Mouse (Mus musculus) midbrain, embryonic 10.5 days (tissue): ENCODE measurements around the gene Fam83f. TPM values are rescaled to one million over a fixed set of nuclear protein-coding genes. Genes with fewer than 3 reads are reported as not detected.

ENCODE experiments used
- DNase-seq: peaks from one replicate; pipeline ENCODE4 v3.0.0-alpha.2; 2017; ENCODE audit warnings: low spot score
- H3K27ac ChIP-seq: fragments of 300-500 bp; sonication (generic); replicated peaks from 2 replicates; pipeline ENCODE4 v1.5.1; 2016; ENCODE audit warnings: mild to moderate bottlenecking
- H3K27me3 ChIP-seq: fragments of 300-500 bp; sonication (generic); 2 replicates; pipeline ENCODE4 v1.6.1; 2016; ENCODE audit warnings: low read depth, mild to moderate bottlenecking; ENCODE audit not compliant: poor library complexity, severe bottlenecking
- H3K36me3 ChIP-seq: fragments of 300-500 bp; sonication (generic); 2 replicates; pipeline ENCODE4 v1.6.1; 2016; ENCODE audit warnings: mild to moderate bottlenecking, moderate library complexity
- H3K4me1 ChIP-seq: fragments of 300-500 bp; sonication (generic); 2 replicates; pipeline ENCODE4 v1.6.1; 2016
- H3K4me3 ChIP-seq: fragments of 300-500 bp; sonication (generic); 2 replicates; pipeline ENCODE4 v1.5.1; 2016; ENCODE audit warnings: mild to moderate bottlenecking, moderate library complexity
- H3K9me3 ChIP-seq: fragments of 300-500 bp; sonication (generic); replicated peaks from 2 replicates; pipeline ENCODE4 v1.6.1; 2016; ENCODE audit warnings: mild to moderate bottlenecking
- WGBS: fragments of 180-500 bp; shearing (Covaris S2); methylation state at CpG from one replicate; pipeline ENCODE4 v1.1.7; 2016; 5-methylcytosine and 5-hydroxymethylcytosine counted together
- polyA plus RNA-seq: library from polyadenylated mRNA; unstranded; fragments of >200 nt; fragmentation: Nextera tagmentation; extraction: Ambion mirVana; gene quantifications from 2 replicates; pipeline ENCODE4 v1.2.1, GENCODE M21; 2016

The Fam83f gene
- polyA plus RNA-seq = 0.26 and 0.64 TPM in 2 replicates

GRCm38 (mm10) chr15:80671295-80672252 lies at the start of gene Fam83f:
TSS of gene Fam83f (plus strand) at chr15:80671847.
- H3K9me3 ChIP-seq = peaks cover 7% of the 10 kb centered on the region; the same call in 1 of the 2 replicates
- H3K36me3 ChIP-seq = no peaks in the 10 kb centered on the region
- peak within 1 kb of the TSS; percentile 57 for H3K4me3 ChIP-seq
- peak within 1 kb of the TSS; percentile 69 for H3K27ac ChIP-seq
- peaks cover 68% of the 10 kb centered on the region for H3K27me3 ChIP-seq
- peaks cover 14% of the 10 kb centered on the region for H3K4me1 ChIP-seq
- DNase-seq = peak; percentile 49
- WGBS = 5% methylated on average over 85 of the region's 85 CpGs

GRCm38 (mm10) chr15:80623171-80623837 lies 48.3 kb upstream of the Fam83f start:
- no peaks in the 10 kb centered on the region for H3K36me3 ChIP-seq
- no peaks in the 10 kb centered on the region for H3K27me3 ChIP-seq
- WGBS = 78% methylated on average over 8 of the region's 8 CpGs
- no peak for DNase-seq
- H3K27ac ChIP-seq = peak overlapping the region; percentile 59; the same call in 1 of the 2 replicates
- no peaks in the 10 kb centered on the region for H3K9me3 ChIP-seq
- peaks cover 6% of the 10 kb centered on the region; the same call in 1 of the 2 replicates for H3K4me1 ChIP-seq
- H3K4me3 ChIP-seq = 0 out of 2 replicates have a peak overlapping the region, but pooled peaks have one; percentile 16

- 66% methylated on average over 6 of the region's 6 CpGs for WGBS
Measured at GRCm38 (mm10) chr15:80626472-80626871, 45.2 kb upstream of the Fam83f start.

GRCm38 (mm10) chr15:80630147-80630546 lies 41.5 kb upstream of the Fam83f start:
- no peak for DNase-seq
- 85% methylated on average over 7 of the region's 7 CpGs for WGBS
- Histone ChIP-seq H3K4me1 (peaks cover 8% of the 10 kb centered on the region), H3K4me3 (no peak overlapping the region), H3K27ac (no peak overlapping the region), H3K9me3 (no peaks in the 10 kb centered on the region), H3K36me3 (no peaks in the 10 kb centered on the region), H3K27me3 (no peaks in the 10 kb centered on the region)

More at GRCm38 (mm10) chr15:80626472-80626871, 45.2 kb upstream of the Fam83f start:
- no peak for DNase-seq
- Histone ChIP-seq H3K36me3 (no peaks in the 10 kb centered on the region), H3K4me1 (peaks cover 11% of the 10 kb centered on the region), H3K27ac (no peak overlapping the region), H3K4me3 (no peak overlapping the region), H3K27me3 (no peaks in the 10 kb centered on the region), H3K9me3 (no peaks in the 10 kb centered on the region)

GRCm38 (mm10) chr15:80630711-80631110 lies 40.9 kb upstream of the Fam83f start:
- 69% methylated on average over 14 of the region's 14 CpGs for WGBS
- DNase-seq = no peak
- Histone ChIP-seq H3K27ac (0 out of 2 replicates have a peak overlapping the region, but pooled peaks have one; percentile 46), H3K27me3 (no peaks in the 10 kb centered on the region), H3K4me1 (peaks cover 8% of the 10 kb centered on the region), H3K4me3 (no peak overlapping the region), H3K9me3 (no peaks in the 10 kb centered on the region), H3K36me3 (no peaks in the 10 kb centered on the region)

GRCm38 (mm10) chr15:80631311-80631710 lies 40.3 kb upstream of the Fam83f start:
- Histone ChIP-seq H3K4me3 (no peak overlapping the region), H3K27ac (no peak overlapping the region), H3K27me3 (no peaks in the 10 kb centered on the region), H3K9me3 (no peaks in the 10 kb centered on the region), H3K36me3 (no peaks in the 10 kb centered on the region), H3K4me1 (peaks cover 8% of the 10 kb centered on the region)
- DNase-seq = no peak
- 94% methylated on average over 2 of the region's 2 CpGs for WGBS

GRCm38 (mm10) chr15:80632280-80632893 lies 39.3 kb upstream of the Fam83f start:
- 87% methylated on average over 13 of the region's 13 CpGs for WGBS
- H3K36me3 ChIP-seq = no peaks in the 10 kb centered on the region
- H3K9me3 ChIP-seq = no peaks in the 10 kb centered on the region
- no peak overlapping the region for H3K27ac ChIP-seq
- H3K4me3 ChIP-seq = no peak overlapping the region
- no peak for DNase-seq
- H3K27me3 ChIP-seq = no peaks in the 10 kb centered on the region
- H3K4me1 ChIP-seq = peaks cover 8% of the 10 kb centered on the region

GRCm38 (mm10) chr15:80634391-80635193 lies 37.1 kb upstream of the Fam83f start:
- no peaks in the 10 kb centered on the region for H3K9me3 ChIP-seq
- peaks cover 13% of the 10 kb centered on the region for H3K4me1 ChIP-seq
- DNase-seq = no peak
- H3K27ac ChIP-seq = no peak overlapping the region
- H3K4me3 ChIP-seq = no peak overlapping the region
- H3K27me3 ChIP-seq = no peaks in the 10 kb centered on the region
- H3K36me3 ChIP-seq = no peaks in the 10 kb centered on the region
- WGBS = 63% methylated on average over 11 of the region's 11 CpGs

GRCm38 (mm10) chr15:80636757-80637372 lies 34.8 kb upstream of the Fam83f start:
- Histone ChIP-seq H3K27ac (no peak overlapping the region), H3K4me3 (no peak overlapping the region), H3K4me1 (peaks cover 5% of the 10 kb centered on the region), H3K9me3 (no peaks in the 10 kb centered on the region), H3K36me3 (no peaks in the 10 kb centered on the region), H3K27me3 (no peaks in the 10 kb centered on the region)
- 75% methylated on average over 13 of the region's 13 CpGs for WGBS
- DNase-seq = no peak

GRCm38 (mm10) chr15:80639071-80639702 lies 32.5 kb upstream of the Fam83f start:
- peaks cover 11% of the 10 kb centered on the region for H3K4me1 ChIP-seq
- H3K27ac ChIP-seq = no peak overlapping the region; the same call in 1 of the 2 replicates
- no peaks in the 10 kb centered on the region for H3K27me3 ChIP-seq
- no peaks in the 10 kb centered on the region for H3K9me3 ChIP-seq
- WGBS = 67% methylated on average over 11 of the region's 11 CpGs
- H3K36me3 ChIP-seq = no peaks in the 10 kb centered on the region
- no peak overlapping the region for H3K4me3 ChIP-seq
- DNase-seq = no peak

GRCm38 (mm10) chr15:80639874-80640273 lies 31.8 kb upstream of the Fam83f start:
- H3K27me3 ChIP-seq = no peaks in the 10 kb centered on the region
- DNase-seq = no peak
- H3K4me1 ChIP-seq = peaks cover 11% of the 10 kb centered on the region
- no peaks in the 10 kb centered on the region for H3K9me3 ChIP-seq
- H3K27ac ChIP-seq = no peak overlapping the region
- 79% methylated on average over 3 of the region's 3 CpGs for WGBS
- no peaks in the 10 kb centered on the region for H3K36me3 ChIP-seq
- no peak overlapping the region for H3K4me3 ChIP-seq
